Mouse (Mus musculus): ENCODE measurements around the gene 6820408C15Rik. TPM values are rescaled to one million over a fixed set of nuclear protein-coding genes. Genes with fewer than 3 reads are reported as not detected.

6820408C15Rik gene
- polyA plus RNA-seq, 1 experiment = 0.12 TPM

- WGBS = 61% methylated on average over 15 of the region's 15 CpGs
- Histone ChIP-seq H3K36me3 (ENCODE audit: control insufficient read depth, insufficient read depth, low read length) (no peaks in the 10 kb centered on the region), H3K4me1 (ENCODE audit: control insufficient read depth, insufficient read depth, insufficient read length) (no peaks in the 10 kb centered on the region; the same call in none of the 2 replicates), H3K27me3 (ENCODE audit: control insufficient read depth, insufficient read depth, low read length) (peaks cover 10% of the 10 kb centered on the region; the same call in 1 of the 2 replicates), H3K4me3 (ENCODE audit: extremely low read depth, insufficient read depth, insufficient read length) (no peak overlapping the region), H3K27ac (ENCODE audit: insufficient read depth, low read length) (peak overlapping the region; percentile 45; the same call in 1 of the 2 replicates)
- TF ChIP-seq CTCF (IDR thresholded peaks at IDR 0.05; ENCODE audit: extremely low read depth, insufficient read depth, insufficient read length, insufficient replicate concordance) (no peak), POLR2A (IDR thresholded peaks at IDR 0.05; ENCODE audit: low read depth, low read length) (no peak)
- no peak for DNase-seq (ENCODE audit: low read depth in 1 of 2, low spot score in 2 of 2)
These were observed 4.4 kb upstream of the 6820408C15Rik start for GRCm38 (mm10) chr2:152410971-152411371.

- Histone ChIP-seq H3K27ac (ENCODE audit: insufficient read depth, low read length) (no peak overlapping the region), H3K36me3 (ENCODE audit: control insufficient read depth, insufficient read depth, low read length) (no peaks in the 10 kb centered on the region), H3K27me3 (ENCODE audit: control insufficient read depth, insufficient read depth, low read length) (peaks cover 10% of the 10 kb centered on the region; the same call in 1 of the 2 replicates), H3K4me3 (ENCODE audit: extremely low read depth, insufficient read depth, insufficient read length) (no peak overlapping the region), H3K4me1 (ENCODE audit: control insufficient read depth, insufficient read depth, insufficient read length) (no peaks in the 10 kb centered on the region; the same call in none of the 2 replicates)
- 91% methylated on average over 7 of the region's 7 CpGs for WGBS
- no peak for TF ChIP-seq CTCF (IDR thresholded peaks at IDR 0.05; ENCODE audit: extremely low read depth, insufficient read depth, insufficient read length, insufficient replicate concordance)
- TF ChIP-seq POLR2A (IDR thresholded peaks at IDR 0.05; ENCODE audit: low read depth, low read length) = no peak
- DNase-seq (ENCODE audit: low read depth in 1 of 2, low spot score in 2 of 2) = no peak
These were observed 3.9 kb upstream of the 6820408C15Rik start for GRCm38 (mm10) chr2:152411471-152411870.

- Histone ChIP-seq H3K27me3 (ENCODE audit: control insufficient read depth, insufficient read depth, low read length) (peaks cover 10% of the 10 kb centered on the region; the same call in 1 of the 2 replicates), H3K36me3 (ENCODE audit: control insufficient read depth, insufficient read depth, low read length) (no peaks in the 10 kb centered on the region), H3K4me1 (ENCODE audit: control insufficient read depth, insufficient read depth, insufficient read length) (no peaks in the 10 kb centered on the region; the same call in none of the 2 replicates), H3K4me3 (ENCODE audit: extremely low read depth, insufficient read depth, insufficient read length) (no peak overlapping the region), H3K27ac (ENCODE audit: insufficient read depth, low read length) (no peak overlapping the region)
- TF ChIP-seq CTCF (IDR thresholded peaks at IDR 0.05; ENCODE audit: extremely low read depth, insufficient read depth, insufficient read length, insufficient replicate concordance) (no peak), POLR2A (IDR thresholded peaks at IDR 0.05; ENCODE audit: low read depth, low read length) (no peak)
- DNase-seq (ENCODE audit: low read depth in 1 of 2, low spot score in 2 of 2) = no peak
- WGBS = 81% methylated on average over 15 of the region's 15 CpGs
These were observed 2.7 kb upstream of the 6820408C15Rik start for GRCm38 (mm10) chr2:152412526-152413157.

DNA sequence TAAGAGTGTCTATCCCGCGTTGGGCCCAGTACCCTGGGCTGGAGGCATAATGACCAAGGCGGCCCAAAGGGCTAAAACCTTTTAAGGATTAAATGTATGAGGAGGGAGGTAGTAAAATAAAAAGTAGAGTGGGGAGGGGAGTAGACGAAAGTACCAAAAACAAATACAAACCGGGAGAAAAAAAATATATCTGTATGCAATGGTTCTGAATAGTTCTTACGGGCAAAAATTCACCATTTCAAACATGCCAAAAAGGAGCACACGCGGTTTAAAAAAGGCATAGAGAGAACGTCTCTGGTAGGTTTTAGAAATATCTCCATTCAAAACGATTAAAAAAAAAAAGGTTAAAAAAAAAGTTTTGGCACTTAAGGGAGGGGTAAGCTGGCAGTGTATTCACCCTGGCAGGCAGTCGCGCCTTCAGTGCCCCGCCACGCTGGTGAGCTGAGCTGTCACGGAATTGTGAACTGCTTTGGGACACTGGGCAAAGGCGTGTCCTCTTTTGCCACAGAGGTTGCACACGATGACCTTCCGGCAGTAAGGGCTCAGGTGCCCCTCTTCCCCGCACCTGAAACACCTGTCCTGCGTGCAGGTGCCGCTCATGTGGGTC lies 2.1 kb upstream of the 6820408C15Rik start:
- Histone ChIP-seq H3K27me3 (ENCODE audit: control insufficient read depth, insufficient read depth, low read length) (peaks cover 10% of the 10 kb centered on the region; the same call in 1 of the 2 replicates), H3K4me1 (ENCODE audit: control insufficient read depth, insufficient read depth, insufficient read length) (no peaks in the 10 kb centered on the region; the same call in none of the 2 replicates), H3K27ac (ENCODE audit: insufficient read depth, low read length) (no peak overlapping the region), H3K36me3 (ENCODE audit: control insufficient read depth, insufficient read depth, low read length) (no peaks in the 10 kb centered on the region), H3K4me3 (ENCODE audit: extremely low read depth, insufficient read depth, insufficient read length) (no peak overlapping the region; the same call in none of the 2 replicates)
- 68% methylated on average over 21 of the region's 21 CpGs for WGBS
- TF ChIP-seq POLR2A (IDR thresholded peaks at IDR 0.05; ENCODE audit: low read depth, low read length) = no peak
- TF ChIP-seq CTCF (IDR thresholded peaks at IDR 0.05; ENCODE audit: extremely low read depth, insufficient read depth, insufficient read length, insufficient replicate concordance) = no peak
- no peak for DNase-seq (ENCODE audit: low read depth in 1 of 2, low spot score in 2 of 2)

GRCm38 (mm10) chr2:152413765-152414584 lies 1.4 kb upstream of the 6820408C15Rik start:
- Histone ChIP-seq H3K27me3 (ENCODE audit: control insufficient read depth, insufficient read depth, low read length) (peaks cover 10% of the 10 kb centered on the region; the same call in 1 of the 2 replicates), H3K4me1 (ENCODE audit: control insufficient read depth, insufficient read depth, insufficient read length) (no peaks in the 10 kb centered on the region; the same call in none of the 2 replicates), H3K4me3 (ENCODE audit: extremely low read depth, insufficient read depth, insufficient read length) (peak overlapping the region; percentile 80), H3K36me3 (ENCODE audit: control insufficient read depth, insufficient read depth, low read length) (no peaks in the 10 kb centered on the region), H3K27ac (ENCODE audit: insufficient read depth, low read length) (peak overlapping the region; percentile 50; the same call in 1 of the 2 replicates)
- no peak for DNase-seq (ENCODE audit: low read depth in 1 of 2, low spot score in 2 of 2)
- whole genome bisulfite sequencing = 10% methylated on average over 77 of the region's 86 CpGs
- TF ChIP-seq POLR2A (IDR thresholded peaks at IDR 0.05; ENCODE audit: low read depth, low read length) (no peak), CTCF (IDR thresholded peaks at IDR 0.05; ENCODE audit: extremely low read depth, insufficient read depth, insufficient read length, insufficient replicate concordance) (no peak)

- peak in 1 of 2 experiments; percentile 28 for DNase-seq (ENCODE audit: low read depth in 1 of 2, low spot score in 2 of 2)
- peak within 1 kb of the TSS; percentile 50 for H3K27ac ChIP-seq (ENCODE audit: insufficient read depth, low read length)
- TF ChIP-seq CTCF (IDR thresholded peaks at IDR 0.05; ENCODE audit: extremely low read depth, insufficient read depth, insufficient read length, insufficient replicate concordance) (no peak), POLR2A (IDR thresholded peaks at IDR 0.05; ENCODE audit: low read depth, low read length) (no peak)
These were observed 709 bp upstream of the 6820408C15Rik start, which contains the start of gene Zcchc3 for GRCm38 (mm10) chr2:152414591-152415165. Gene Zcchc3 (minus strand): TSS chr2:152415027.

More at GRCm38 (mm10) chr2:152414591-152415165, 709 bp upstream of the 6820408C15Rik start, which contains the start of gene Zcchc3:
- H3K36me3 ChIP-seq (ENCODE audit: control insufficient read depth, insufficient read depth, low read length) = no peaks in the 10 kb centered on the region
- WGBS = 1% methylated on average over 65 of the region's 65 CpGs
- H3K4me1 ChIP-seq (ENCODE audit: control insufficient read depth, insufficient read depth, insufficient read length) = no peaks in the 10 kb centered on the region; the same call in none of the 2 replicates
- peak within 1 kb of the TSS; percentile 80 for H3K4me3 ChIP-seq (ENCODE audit: extremely low read depth, insufficient read depth, insufficient read length)
- peaks cover 10% of the 10 kb centered on the region; the same call in 1 of the 2 replicates for H3K27me3 ChIP-seq (ENCODE audit: control insufficient read depth, insufficient read depth, low read length)

Measured in spleen, adult 2 months (tissue).